ENCODE assay signal across 8 mouse cellular contexts in genomic region chrX:68678815-68679486, GRCm38 (mm10). TPM values are rescaled to one million over a fixed set of nuclear protein-coding genes. Genes with fewer than 3 reads are reported as not detected.
DNase-seq lines count a peak whose midpoint lies in the region; ATAC-seq lines count a peak whose summit lies in the region.

No protein-coding gene starts in this region.

- 18% methylated on average over 61 of the region's 67 CpGs for WGBS in hindbrain, embryonic 15.5 days
- 13% methylated on average over 63 of the region's 67 CpGs for WGBS in liver, embryonic 13.5 days (ENCODE audit: insufficient replicate concordance)
- 14% methylated on average over 59 of the region's 67 CpGs for WGBS in neural tube, embryonic 12.5 days

- H3K9ac ChIP-seq in hindbrain, embryonic 15.5 days: peak overlapping the region; percentile 77
- H3K9ac ChIP-seq in liver, embryonic 13.5 days: peak overlapping the region; percentile 92
- H3K9ac ChIP-seq in neural tube, embryonic 12.5 days: peak overlapping the region; percentile 86

- H3K4me1 ChIP-seq in hindbrain, embryonic 15.5 days (replicated peaks): no peaks in the 10 kb centered on the region
- peaks cover 10% of the 10 kb centered on the region for H3K4me1 ChIP-seq in liver, embryonic 13.5 days (replicated peaks)
- H3K4me1 ChIP-seq in neural tube, embryonic 12.5 days: no peaks in the 10 kb centered on the region

- H3K4me3 ChIP-seq in hindbrain, embryonic 15.5 days: peak overlapping the region; percentile 71
- H3K4me3 ChIP-seq in liver, embryonic 13.5 days (replicated peaks): peak overlapping the region; percentile 81
- H3K4me3 ChIP-seq in neural tube, embryonic 12.5 days: peak overlapping the region; percentile 63

- H3K36me3 ChIP-seq in hindbrain, embryonic 15.5 days: no peaks in the 10 kb centered on the region
- H3K36me3 ChIP-seq in liver, embryonic 13.5 days: no peaks in the 10 kb centered on the region
- H3K36me3 ChIP-seq in neural tube, embryonic 12.5 days: no peaks in the 10 kb centered on the region

- peak; percentile 29 for DNase-seq in thymus, postnatal 0 days (ENCODE audit: low spot score)
- DNase-seq in thymus, postnatal 25 days: no peak
- DNase-seq in adrenal gland, adult 18-20 months (ENCODE audit: low spot score in 2 of 2): peak; percentile 48 to 49
- peak; percentile 6 for DNase-seq in liver, embryonic 13.5 days
- no peak for DNase-seq in cerebellum, postnatal 36 days

- H3K27ac ChIP-seq in hindbrain, embryonic 15.5 days (replicated peaks): peak overlapping the region; percentile 90
- H3K27ac ChIP-seq in liver, embryonic 13.5 days: peak overlapping the region; percentile 93
- peak overlapping the region; percentile 77 for H3K27ac ChIP-seq in neural tube, embryonic 12.5 days

- no peaks in the 10 kb centered on the region for H3K9me3 ChIP-seq in hindbrain, embryonic 15.5 days
- no peaks in the 10 kb centered on the region for H3K9me3 ChIP-seq in liver, embryonic 13.5 days (replicated peaks)
- H3K9me3 ChIP-seq in neural tube, embryonic 12.5 days: no peaks in the 10 kb centered on the region

- ATAC-seq in erythroblast, adult 5-6 weeks (replicated peaks; ENCODE audit: low FRiP score, poor library complexity, severe bottlenecking): peak; percentile 32; the same call in 1 of the 2 replicates
- peak; percentile 27; the same call in 1 of the 2 replicates for ATAC-seq in hindbrain, embryonic 15.5 days (ENCODE audit: low FRiP score, low read depth)
- peak; percentile 74 for ATAC-seq in liver, embryonic 13.5 days (ENCODE audit: low read depth)
- peak; percentile 74 for ATAC-seq in neural tube, embryonic 12.5 days (ENCODE audit: low FRiP score, low read depth)

- no peaks in the 10 kb centered on the region for H3K27me3 ChIP-seq in hindbrain, embryonic 15.5 days
- H3K27me3 ChIP-seq in liver, embryonic 13.5 days: no peaks in the 10 kb centered on the region
- no peaks in the 10 kb centered on the region for H3K27me3 ChIP-seq in neural tube, embryonic 12.5 days (replicated peaks)

- H3K4me2 ChIP-seq in hindbrain, embryonic 15.5 days: peak overlapping the region; percentile 59
- peak overlapping the region; percentile 48 for H3K4me2 ChIP-seq in liver, embryonic 13.5 days
- H3K4me2 ChIP-seq in neural tube, embryonic 12.5 days (replicated peaks): peak overlapping the region; percentile 51

RNA-seq across cellular contexts. Expression of gene Fmr1, which starts 0.6 kb away (rescaled TPM):
- polyA plus RNA-seq in thymus, postnatal 0 days (2015; fragmentation: Nextera tagmentation; extraction: Ambion mirVana): 35.6 and 43.4 TPM in 2 replicates
- 10 to 100 TPM; 38.2 to 39.6 TPM for total RNA-seq in adrenal gland, adult 18-20 months (2021)
- 60.4 and 66.5 TPM in 2 replicates for total RNA-seq in erythroblast, adult 5-6 weeks (2015; ENCODE audit: low replicate concordance)
- total RNA-seq in erythroblast, adult 5-6 weeks (2017; ENCODE audit: low replicate concordance): 63.2 and 80.2 TPM in 2 replicates
- 48.5 and 50.0 TPM in 2 replicates for polyA plus RNA-seq in hindbrain, embryonic 15.5 days (2015; fragmentation: Nextera tagmentation; extraction: Ambion mirVana)
- polyA plus RNA-seq in liver, embryonic 13.5 days (2015; fragmentation: Nextera tagmentation; extraction: Ambion mirVana): 24.3 and 34.3 TPM in 2 replicates
- polyA plus RNA-seq in neural tube, embryonic 12.5 days (2016; fragmentation: Nextera tagmentation; extraction: Ambion mirVana): 67.8 and 70.6 TPM in 2 replicates

Comparison
In these comparisons a context has a peak if more than half of its experiments do, and no peak if none do; other contexts are left out.
1. DNase-seq: peak in thymus, postnatal 0 days (single experiment), adrenal gland, adult 18-20 months (2 of 2) and liver, embryonic 13.5 days (single experiment); none in thymus, postnatal 25 days (single experiment) and cerebellum, postnatal 36 days (0 of 2).
2. Peak in every context shown above with its lines, with median percentiles within 50 percentile points of each other: ATAC-seq, H3K27ac ChIP-seq, H3K4me2 ChIP-seq, H3K4me3 ChIP-seq and H3K9ac ChIP-seq.